Mouse (Mus musculus): ENCODE measurements around the gene Hsdl2. TPM values are rescaled to one million over a fixed set of nuclear protein-coding genes. Genes with fewer than 3 reads are reported as not detected.
A peak's percentile ranks its signal among the peaks of the same experiment; 100 is the strongest.
"Not testable (repeated sequence)": the region's sequence is repeated elsewhere in the genome, so short reads cannot be mapped to it uniquely, and the experiment has no call there.

Hsdl2 gene
- total RNA-seq, 2 experiments from 2014 or later: 27.9 to 29.5 TPM

GRCm38 (mm10) chr4:59564128-59564527 is 17.2 kb upstream of the Hsdl2 start:
- no peak for DNase-seq (ENCODE audit: low spot score in 2 of 2)

- no peak for DNase-seq (ENCODE audit: low spot score in 2 of 2)
These were observed 15.7 kb upstream of the Hsdl2 start for GRCm38 (mm10) chr4:59565571-59566188.

- no peak for DNase-seq (ENCODE audit: low spot score in 2 of 2)
These were observed 13.6 kb upstream of the Hsdl2 start for GRCm38 (mm10) chr4:59567576-59568260.

- peak; percentile 72 to 82 for DNase-seq (ENCODE audit: low spot score in 2 of 2)
These were observed 11.8 kb upstream of the Hsdl2 start for GRCm38 (mm10) chr4:59569538-59569937.

- not testable (repeated sequence) for DNase-seq (ENCODE audit: low spot score in 2 of 2)
These were observed 10.8 kb upstream of the Hsdl2 start for GRCm38 (mm10) chr4:59570519-59570918.

GRCm38 (mm10) chr4:59572521-59573118 is 8.7 kb upstream of the Hsdl2 start:
- DNase-seq (ENCODE audit: low spot score in 2 of 2): no peak

- DNase-seq (ENCODE audit: low spot score in 2 of 2): no peak
These were observed 6.0 kb upstream of the Hsdl2 start for GRCm38 (mm10) chr4:59575184-59575958.

- peak; percentile 34 to 37 for DNase-seq (ENCODE audit: low spot score in 2 of 2)
These were observed 675 bp upstream of the Hsdl2 start for GRCm38 (mm10) chr4:59580495-59581281.

GRCm38 (mm10) chr4:59582186-59582585 is 823 bp downstream of the Hsdl2 start:
- no peak for DNase-seq (ENCODE audit: low spot score in 2 of 2)

GRCm38 (mm10) chr4:59585097-59585496 is 3.7 kb downstream of the Hsdl2 start:
- DNase-seq (ENCODE audit: low spot score in 2 of 2): no peak

- no peak for DNase-seq (ENCODE audit: low spot score in 2 of 2)
These were observed 6.0 kb downstream of the Hsdl2 start for GRCm38 (mm10) chr4:59587215-59587871.

GRCm38 (mm10) chr4:59587872-59588226 is 6.5 kb downstream of the Hsdl2 start:
- no peak for DNase-seq (ENCODE audit: low spot score in 2 of 2)

- no peak for DNase-seq (ENCODE audit: low spot score in 2 of 2)
These were observed 13.3 kb downstream of the Hsdl2 start for GRCm38 (mm10) chr4:59594614-59595013.

GRCm38 (mm10) chr4:59596556-59596955 is 15.2 kb downstream of the Hsdl2 start:
- no peak for DNase-seq (ENCODE audit: low spot score in 2 of 2)

GRCm38 (mm10) chr4:59602704-59603103 is 21.3 kb downstream of the Hsdl2 start:
- no peak for DNase-seq (ENCODE audit: low spot score in 2 of 2)

GRCm38 (mm10) chr4:59604892-59605291 is 23.5 kb downstream of the Hsdl2 start:
- DNase-seq (ENCODE audit: low spot score in 2 of 2): no peak

GRCm38 (mm10) chr4:59605501-59605900 is 24.1 kb downstream of the Hsdl2 start:
- no peak for DNase-seq (ENCODE audit: low spot score in 2 of 2)

GRCm38 (mm10) chr4:59610411-59610810 is 29.0 kb downstream of the Hsdl2 start:
- no peak for DNase-seq (ENCODE audit: low spot score in 2 of 2)

- no peak for DNase-seq (ENCODE audit: low spot score in 2 of 2)
These were observed 33.6 kb downstream of the Hsdl2 start for GRCm38 (mm10) chr4:59614986-59615385.

- no peak for DNase-seq (ENCODE audit: low spot score in 2 of 2)
These were observed 38.4 kb downstream of the Hsdl2 start for GRCm38 (mm10) chr4:59619611-59620245.

Measured in layer of hippocampus, postnatal 10 days (tissue).